Mouse (Mus musculus) spleen, embryonic (tissue): ENCODE measurements at regions not wholly inside any gene's neighbourhood (a gene's known extent, or its start where the extent isn't known, plus 50 kb on each side); places are given as distances from the start of the nearest gene placed in this dataset.
"Not testable (repeated sequence)": the region's sequence is repeated elsewhere in the genome, so short reads cannot be mapped to it uniquely, and the experiment has no call there.

ENCODE experiments used
- CTCF ChIA-PET: fragments of 350-600 bp; sonication (Branson Sonifier 250); formaldehyde crosslinking; loops from one replicate; lab custom pipeline; 2022; lab: Charles Lee

- CTCF ChIA-PET: no interaction called here
Observed at GRCm38 (mm10) chr1:143265216-143265615, 375.2 kb upstream of the B3galt2 start.

- CTCF ChIA-PET: no interaction called here
Observed at GRCm38 (mm10) chr1:143286274-143286967, 354.0 kb upstream of the B3galt2 start.

DNA sequence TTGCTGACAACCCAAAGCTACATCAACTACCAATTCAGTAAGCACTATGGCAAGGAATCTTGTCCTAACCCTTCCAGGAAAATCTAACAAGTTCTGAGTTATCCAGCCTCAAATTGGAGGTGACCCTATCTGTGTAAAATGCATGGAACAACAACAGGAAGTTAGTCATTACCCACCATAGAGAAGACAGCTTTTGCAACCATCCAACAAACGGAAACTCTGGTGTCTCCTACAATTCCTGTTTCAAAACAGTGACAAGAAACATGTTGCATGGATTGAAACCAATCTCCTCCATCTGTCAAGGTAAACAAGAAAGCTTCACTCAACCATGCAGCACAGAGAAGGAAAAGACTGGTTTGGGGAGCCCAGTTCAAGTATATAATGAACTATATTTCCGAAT is 353.0 kb upstream of the B3galt2 start:
- CTCF ChIA-PET: no interaction called here

- CTCF ChIA-PET: no interaction called here
Observed at GRCm38 (mm10) chr1:143296555-143296954, 343.9 kb upstream of the B3galt2 start.

DNA sequence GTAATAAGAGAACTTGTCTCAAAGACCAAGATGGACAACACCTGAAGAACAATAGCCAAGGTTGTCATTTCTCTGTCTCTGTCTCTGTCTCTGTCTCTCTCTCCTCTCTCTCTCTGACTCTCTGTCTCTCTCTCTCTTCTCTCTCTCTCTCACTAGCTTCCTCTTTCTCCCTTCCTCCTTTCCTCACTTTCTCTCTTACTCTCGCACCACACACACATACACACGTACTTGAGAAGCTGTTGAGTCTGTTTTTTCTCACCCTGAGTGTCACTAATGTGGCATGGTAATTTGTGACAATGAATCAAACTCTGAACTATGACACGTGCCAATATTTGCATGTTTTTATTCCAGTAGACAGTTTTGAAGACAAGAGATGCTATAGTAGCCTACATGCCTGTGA is 333.1 kb upstream of the B3galt2 start:
- CTCF ChIA-PET: no interaction called here

DNA sequence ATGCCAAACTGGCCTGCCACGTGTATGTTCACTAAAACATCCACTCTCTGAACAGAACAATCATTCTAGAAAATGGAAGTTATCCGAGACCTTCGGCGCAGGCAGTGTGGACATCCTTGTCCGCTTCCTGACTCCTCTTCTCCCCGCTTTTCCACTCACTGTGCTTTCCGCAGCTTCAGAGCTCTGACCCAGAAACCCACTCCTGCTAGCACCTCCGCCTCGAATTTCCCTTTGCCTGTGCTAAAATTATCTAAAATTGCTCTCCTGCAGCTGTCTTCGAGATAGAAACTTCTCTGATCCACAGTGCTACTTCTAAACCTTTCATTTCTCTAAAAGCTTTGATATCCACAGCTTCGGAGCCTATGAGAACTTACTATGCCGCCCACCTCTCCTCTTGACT is 322.1 kb upstream of the B3galt2 start:
- CTCF ChIA-PET: no interaction called here

- CTCF ChIA-PET: no interaction called here
Observed at GRCm38 (mm10) chr1:143319568-143319967, 320.9 kb upstream of the B3galt2 start.

DNA sequence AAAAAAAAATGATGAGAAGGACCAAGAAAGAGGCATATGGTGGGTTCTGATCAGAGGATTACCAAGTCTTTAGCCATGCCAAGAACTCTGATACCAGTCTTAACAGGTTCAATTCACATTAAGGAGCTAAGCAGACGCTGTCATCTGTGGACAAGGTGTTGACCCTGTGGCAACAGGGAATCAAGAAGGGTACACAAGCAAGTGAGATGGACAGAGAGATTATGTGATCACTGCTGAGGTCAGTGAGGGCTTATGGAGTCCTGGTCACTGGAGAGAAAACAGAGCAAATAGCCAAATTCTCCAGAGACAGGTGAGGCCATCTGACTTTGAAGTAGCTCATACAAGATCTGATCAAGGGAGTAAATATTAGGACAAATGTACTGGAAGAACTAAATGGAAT is 289.1 kb upstream of the B3galt2 start:
- CTCF ChIA-PET: no interaction called here

DNA sequence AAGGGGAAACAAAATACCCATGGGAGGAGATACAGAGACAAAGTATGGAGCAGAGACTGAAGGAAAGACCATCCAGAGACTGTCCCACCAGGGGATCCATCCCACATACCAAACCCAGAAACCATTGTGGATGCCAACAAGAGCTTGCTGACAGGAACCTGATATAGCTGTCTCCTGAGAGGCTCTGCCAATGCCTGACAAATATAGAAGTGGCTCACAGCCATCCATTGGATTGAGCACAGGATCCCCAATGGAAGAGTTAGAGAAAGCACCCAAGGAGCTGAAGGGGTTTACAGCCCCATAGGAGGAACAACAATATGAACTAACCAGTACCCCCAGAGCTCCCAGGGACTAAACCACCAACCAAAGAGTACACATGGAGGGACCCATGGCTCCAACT is 280.2 kb upstream of the B3galt2 start:
- CTCF ChIA-PET: not testable (repeated sequence)

GRCm38 (mm10) chr1:143391851-143392250 is 248.6 kb upstream of the B3galt2 start:
- CTCF ChIA-PET: no interaction called here
